Mouse (Mus musculus) forebrain, postnatal 0 days (tissue): ENCODE measurements at regions not wholly inside any gene's neighbourhood (a gene's known extent, or its start where the extent isn't known, plus 50 kb on each side); places are given as distances from the start of the nearest gene placed in this dataset.

Experiments
- ATAC-seq: fragments of 200-750 bp; cut with Nextera tagmentation; 2 replicates; pipeline ENCODE4 v1.8.0; 2017; ENCODE audit warnings: mild to moderate bottlenecking, moderate library complexity
- DNase-seq: peaks from one replicate; pipeline ENCODE4 v3.0.0-alpha.2; 2015
- H3K27ac ChIP-seq: fragments of 300-500 bp; sonication (generic); 2 replicates; pipeline ENCODE4 v1.5.1; 2014; ENCODE audit warnings: low read depth, mild to moderate bottlenecking, antibody characterized with exemption, low read length, moderate library complexity, mixed read lengths
- H3K27me3 ChIP-seq: fragments of 300-500 bp; sonication (generic); 2 replicates; pipeline ENCODE4 v1.6.1; 2014; ENCODE audit warnings: mild to moderate bottlenecking, low read length, mixed read lengths; ENCODE audit not compliant: insufficient read depth
- H3K36me3 ChIP-seq: fragments of 300-500 bp; sonication (generic); 2 replicates; pipeline ENCODE4 v1.6.1; 2014; ENCODE audit warnings: mild to moderate bottlenecking, moderate library complexity; ENCODE audit not compliant: insufficient read depth
- H3K4me1 ChIP-seq: fragments of 300-500 bp; sonication (generic); 2 replicates; pipeline ENCODE4 v1.6.1; 2014; ENCODE audit warnings: antibody characterized with exemption; ENCODE audit not compliant: insufficient read depth
- H3K4me2 ChIP-seq: fragments of 300-500 bp; sonication (generic); 2 replicates; pipeline ENCODE4 v1.6.1; 2014; ENCODE audit warnings: low read depth, mild to moderate bottlenecking, moderate library complexity
- H3K4me3 ChIP-seq: fragments of 300-500 bp; sonication (generic); 2 replicates; pipeline ENCODE4 v1.5.1; 2014; ENCODE audit warnings: low read depth, low read length, mixed read lengths
- H3K9ac ChIP-seq: fragments of 300-500 bp; sonication (generic); 2 replicates; pipeline ENCODE4 v1.6.1; 2014; ENCODE audit warnings: mild to moderate bottlenecking
- H3K9me3 ChIP-seq: fragments of 300-500 bp; sonication (generic); 2 replicates; pipeline ENCODE4 v1.6.1; 2016; ENCODE audit warnings: low read length
- CTCF ChIP-seq: sonication (generic); IDR thresholded peaks from 2 replicates; pipeline ENCODE4 v1.5.1; 2016; ENCODE audit warnings: antibody characterized with exemption, control low read depth, low read depth
- WGBS: fragments of 180-500 bp; shearing (Covaris S2); extraction: QIAGEN DNeasy Blood & Tissue Kit; methylation state at CpG from one replicate; pipeline ENCODE4 v1.1.7; 2014; 5-methylcytosine and 5-hydroxymethylcytosine counted together

DNA sequence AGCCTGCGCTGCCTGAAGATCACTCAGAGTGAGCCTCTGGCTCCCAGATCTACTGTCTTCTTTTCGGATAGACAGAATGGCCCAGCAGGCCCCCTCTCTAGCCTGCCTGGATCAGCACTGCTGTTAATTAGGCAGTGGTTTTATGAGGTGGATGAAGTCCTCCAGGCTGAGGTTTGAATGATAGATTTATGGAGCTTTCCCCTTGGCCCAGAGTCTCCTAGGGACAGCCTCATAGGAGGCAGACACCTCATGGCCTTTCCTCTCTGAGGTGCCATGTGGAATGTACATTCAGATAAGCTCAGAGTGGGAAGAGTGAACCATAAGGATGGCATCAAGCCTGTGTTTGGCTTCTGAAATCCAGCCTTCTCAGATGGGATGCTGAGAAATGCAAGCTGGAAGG, 90.1 kb downstream of the Foxf2 start:
- H3K4me1 ChIP-seq, result no peaks in the 10 kb centered on the region
- H3K27ac ChIP-seq, result no peak overlapping the region
- H3K4me2 ChIP-seq, result no peak overlapping the region
- no peak for DNase-seq
- H3K27me3 ChIP-seq, result no peaks in the 10 kb centered on the region
- no peak overlapping the region for H3K9ac ChIP-seq
- no peaks in the 10 kb centered on the region for H3K9me3 ChIP-seq
- ATAC-seq, result no peak
- WGBS, result 48% methylated on average over 2 of the region's 2 CpGs
- no peak overlapping the region for H3K4me3 ChIP-seq
- no peak for TF ChIP-seq CTCF
- H3K36me3 ChIP-seq, result no peaks in the 10 kb centered on the region

DNA sequence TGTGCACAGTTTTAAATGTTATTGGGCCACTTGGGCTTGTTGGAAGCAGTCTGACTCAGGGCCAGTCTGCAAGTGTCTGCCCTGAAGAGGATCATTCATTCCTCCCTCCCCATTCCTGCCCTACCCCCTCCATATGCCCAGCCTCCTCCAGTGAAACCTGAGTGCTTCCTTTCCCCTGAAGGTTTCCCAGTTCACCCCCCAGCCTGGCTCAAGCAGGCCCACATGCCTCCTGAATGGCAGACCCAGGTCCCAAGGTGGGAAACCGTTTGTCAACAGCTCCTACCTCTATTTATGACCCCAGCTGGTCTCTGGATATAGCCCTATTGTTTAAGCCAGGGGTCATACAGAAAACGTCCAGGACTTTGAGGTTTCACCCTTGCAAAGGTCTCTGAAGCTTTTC, 89.7 kb upstream of the Foxc1 start:
- Histone ChIP-seq H3K4me2 (no peak overlapping the region), H3K9ac (no peak overlapping the region), H3K27me3 (no peaks in the 10 kb centered on the region), H3K4me1 (no peaks in the 10 kb centered on the region), H3K27ac (no peak overlapping the region), H3K4me3 (no peak overlapping the region), H3K36me3 (no peaks in the 10 kb centered on the region), H3K9me3 (no peaks in the 10 kb centered on the region)
- no peak for TF ChIP-seq CTCF
- WGBS, result 43% methylated on average over 2 of the region's 2 CpGs
- DNase-seq (no peak), ATAC-seq (no peak)

DNA sequence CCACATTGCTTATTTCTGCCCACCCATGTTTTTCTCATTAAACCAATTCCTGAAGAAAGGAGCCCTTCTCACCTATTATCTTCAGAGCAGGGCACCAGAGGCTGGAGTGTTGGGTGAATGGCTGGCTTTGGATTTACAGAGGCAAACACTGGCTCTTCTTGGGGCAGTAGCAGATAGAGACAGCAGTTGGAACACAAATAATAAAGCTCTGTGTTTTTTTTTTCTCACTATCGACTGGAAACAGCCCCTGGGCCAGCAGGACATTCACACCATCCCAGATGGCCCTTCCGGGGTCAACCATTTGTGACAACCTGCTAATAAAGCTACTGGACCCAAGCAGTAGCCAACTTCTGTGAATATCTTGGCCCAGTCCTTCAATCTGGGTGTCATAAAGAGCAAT, 85.7 kb upstream of the Foxc1 start:
- Histone ChIP-seq H3K9me3 (no peaks in the 10 kb centered on the region), H3K4me3 (no peak overlapping the region), H3K27me3 (no peaks in the 10 kb centered on the region), H3K36me3 (no peaks in the 10 kb centered on the region), H3K27ac (no peak overlapping the region), H3K4me1 (no peaks in the 10 kb centered on the region), H3K9ac (no peak overlapping the region), H3K4me2 (no peak overlapping the region)
- DNase-seq (no peak), ATAC-seq (no peak)
- 69% methylated on average over 2 of the region's 2 CpGs for WGBS
- no peak for TF ChIP-seq CTCF

DNA sequence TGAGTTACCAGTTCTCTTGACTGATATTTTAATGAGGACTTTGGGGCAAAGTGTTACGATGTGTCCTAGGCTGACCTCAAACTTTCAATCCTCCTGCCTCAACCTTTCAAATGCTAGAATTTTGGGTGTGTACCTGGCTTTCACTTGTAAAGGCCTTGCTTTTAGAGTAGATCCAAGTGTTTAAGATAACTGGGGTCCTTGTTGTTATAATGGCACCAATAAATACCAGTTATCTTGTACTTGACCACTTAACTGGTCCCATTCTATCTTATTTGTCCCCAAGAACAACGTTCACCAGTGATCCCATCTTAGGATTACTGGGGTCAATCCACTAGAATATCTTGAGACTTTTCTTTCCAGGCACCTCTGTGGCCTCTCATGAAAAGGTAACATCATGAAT, 77.6 kb upstream of the Foxc1 start:
- Histone ChIP-seq H3K36me3 (no peaks in the 10 kb centered on the region), H3K27ac (no peak overlapping the region), H3K9me3 (no peaks in the 10 kb centered on the region), H3K4me2 (no peak overlapping the region), H3K4me1 (no peaks in the 10 kb centered on the region), H3K9ac (no peak overlapping the region), H3K4me3 (no peak overlapping the region), H3K27me3 (no peaks in the 10 kb centered on the region)
- no peak for TF ChIP-seq CTCF
- DNase-seq, result no peak
- ATAC-seq, result no peak
- WGBS, result 94% methylated on average over 2 of the region's 2 CpGs

DNA sequence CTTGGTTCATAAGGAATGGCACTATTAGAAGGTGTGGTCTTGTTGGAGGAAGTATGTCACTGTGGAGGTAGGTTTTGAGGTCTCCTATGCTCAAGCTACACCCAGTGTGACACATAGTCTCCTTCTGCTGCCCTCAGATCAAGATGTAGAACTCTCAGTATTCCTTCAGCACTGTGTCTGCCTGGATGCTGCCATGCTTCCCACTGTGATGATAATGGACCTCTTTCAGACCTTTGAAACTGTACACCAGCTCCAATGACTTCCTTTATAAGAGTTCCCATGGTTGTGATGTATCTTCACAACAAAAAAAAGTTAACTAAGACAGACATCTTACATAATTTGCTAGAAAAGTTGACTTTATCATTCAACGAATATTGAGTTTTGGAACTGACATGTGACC, 60.2 kb upstream of the Foxc1 start:
- Histone ChIP-seq H3K9me3 (no peaks in the 10 kb centered on the region), H3K36me3 (no peaks in the 10 kb centered on the region), H3K27ac (no peak overlapping the region), H3K4me2 (no peak overlapping the region), H3K4me1 (no peaks in the 10 kb centered on the region), H3K27me3 (no peaks in the 10 kb centered on the region), H3K9ac (no peak overlapping the region), H3K4me3 (no peak overlapping the region)
- WGBS, result 90% methylated on average over 1 of the region's 1 CpGs
- DNase-seq (no peak), ATAC-seq (no peak)
- no peak for TF ChIP-seq CTCF
